Mouse (Mus musculus): ENCODE data around the gene Trip4. TPM values are rescaled to one million over a fixed set of nuclear protein-coding genes. Genes with fewer than 3 reads are reported as not detected.

Trip4 gene
- polyA plus RNA-seq, 1 experiment from 2014 or later, result 37.4 TPM

DNA sequence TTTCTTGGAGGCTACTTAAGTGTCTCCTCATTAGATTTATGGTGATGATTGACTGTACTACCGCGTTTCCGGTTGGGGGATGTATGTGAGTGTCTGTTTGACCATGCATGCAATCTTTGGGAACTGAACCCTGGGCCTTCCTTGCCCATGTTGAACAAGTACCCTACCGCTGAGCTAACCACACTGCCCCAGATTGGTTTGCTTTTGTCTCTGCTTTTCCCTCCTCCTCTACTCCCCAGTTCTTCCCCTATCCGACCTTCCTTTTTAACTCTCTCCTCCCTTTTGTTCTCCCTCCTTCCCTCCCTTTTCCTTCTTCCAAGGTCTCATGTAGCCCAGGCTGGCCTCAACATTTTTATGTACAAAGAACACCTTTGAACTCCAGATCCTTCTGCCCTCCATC lies 17.5 kb downstream of the Trip4 start:
- Histone ChIP-seq H3K9ac (peak overlapping the region; percentile 60), H3K27ac (no peak overlapping the region), H3K27me3 (no peaks in the 10 kb centered on the region), H3K4me1 (peaks cover 14% of the 10 kb centered on the region), H3K36me3 (peaks cover 21% of the 10 kb centered on the region; the same call in 1 of the 2 replicates), H3K4me2 (replicated peaks) (peak overlapping the region; percentile 71), H3K9me3 (replicated peaks) (no peaks in the 10 kb centered on the region), H3K4me3 (peak overlapping the region; percentile 47)
- 6% methylated on average over 5 of the region's 5 CpGs for WGBS
- ATAC-seq (ENCODE audit: low FRiP score), result no peak

DNA sequence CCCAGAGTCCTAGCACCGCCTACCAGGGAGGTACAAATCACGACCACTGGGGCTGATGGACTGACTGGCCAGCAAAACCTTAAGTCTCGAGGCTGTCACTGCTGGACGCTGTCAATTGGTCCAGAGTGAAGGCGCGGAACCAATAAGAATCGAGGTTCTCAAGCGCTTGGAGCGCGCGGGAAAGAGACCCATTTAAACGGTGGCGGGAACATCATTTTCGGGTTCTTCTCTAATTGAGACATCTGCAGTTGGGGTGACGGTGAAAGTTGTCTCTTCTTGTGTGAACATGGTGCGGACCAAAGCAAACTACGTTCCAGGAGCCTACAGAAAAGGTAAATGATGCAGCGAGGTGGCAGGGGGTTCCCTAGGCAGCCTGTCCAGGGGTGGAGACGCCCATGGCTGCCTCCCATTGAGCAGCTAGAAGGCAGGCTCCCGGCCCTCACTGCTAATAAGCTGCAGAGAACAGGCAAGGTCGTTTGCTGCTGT lies 18.4 kb downstream of the Trip4 start, which contains the start of gene Pclaf:
TSS of gene Pclaf (plus strand) at position 95 of the 486 bp plus-strand sequence.
- peaks cover 19% of the 10 kb centered on the region; the same call in 1 of the 2 replicates for H3K36me3 ChIP-seq
- H3K9ac ChIP-seq, result peak within 1 kb of the TSS; percentile 60
- peak within 1 kb of the TSS; percentile 71 for H3K4me2 ChIP-seq (replicated peaks)
- H3K27me3 ChIP-seq, result no peaks in the 10 kb centered on the region
- peaks cover 14% of the 10 kb centered on the region for H3K4me1 ChIP-seq
- H3K27ac ChIP-seq, result no peak within 1 kb of the TSS
- peak within 1 kb of the TSS; percentile 47 for H3K4me3 ChIP-seq
- H3K9me3 ChIP-seq (replicated peaks), result no peaks in the 10 kb centered on the region
- peak; percentile 81 for ATAC-seq (ENCODE audit: low FRiP score)
- WGBS, result under 1% methylated on average over 21 of the region's 21 CpGs

DNA sequence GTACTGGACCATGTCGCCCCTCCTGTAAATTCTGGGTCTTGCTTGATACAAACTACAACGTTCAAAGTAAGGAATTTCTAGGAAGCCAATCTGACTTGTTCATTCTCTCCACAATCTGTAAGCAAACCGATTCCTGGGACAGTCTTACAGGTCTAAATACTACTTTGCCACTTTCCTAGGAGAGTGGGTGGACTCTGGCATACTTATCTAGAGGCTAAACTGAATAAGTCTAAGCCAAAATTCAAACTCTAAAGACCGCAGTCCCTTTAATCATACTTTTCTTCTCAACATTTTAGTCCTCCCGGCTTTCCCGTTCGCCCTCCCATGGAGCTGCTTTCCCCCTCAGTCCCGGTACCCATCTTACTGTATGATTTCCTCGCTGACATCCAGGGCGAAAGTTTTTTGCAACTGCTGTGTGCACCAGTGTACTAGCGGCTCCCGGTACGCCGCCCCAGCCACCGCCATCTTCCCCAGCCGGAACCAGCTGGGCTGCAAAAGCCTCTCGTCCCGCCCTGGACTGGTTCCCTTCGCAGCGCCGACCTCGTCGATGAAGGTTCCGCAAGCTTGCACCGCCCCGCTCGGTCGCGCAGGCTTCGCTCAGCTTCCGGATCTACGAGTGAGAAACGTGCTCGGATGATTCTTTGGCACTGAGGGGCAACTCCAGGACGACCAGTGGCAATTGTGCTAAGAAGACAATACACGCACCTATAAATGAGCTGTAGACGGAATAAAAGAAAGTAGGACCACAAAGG lies 23.9 kb downstream of the Trip4 start:
- peak overlapping the region; percentile 64 for H3K4me2 ChIP-seq (replicated peaks)
- peak overlapping the region; percentile 56 for H3K4me3 ChIP-seq
- peak overlapping the region; percentile 25; the same call in 1 of the 2 replicates for H3K27ac ChIP-seq
- ATAC-seq (ENCODE audit: low FRiP score), result peak; percentile 88
- peaks cover 3% of the 10 kb centered on the region for H3K4me1 ChIP-seq
- no peaks in the 10 kb centered on the region for H3K27me3 ChIP-seq
- H3K9ac ChIP-seq, result peak overlapping the region; percentile 73
- under 1% methylated on average over 37 of the region's 37 CpGs for WGBS
- no peaks in the 10 kb centered on the region for H3K9me3 ChIP-seq (replicated peaks)
- H3K36me3 ChIP-seq, result 0 out of 2 replicates have a peak, but pooled peaks cover 2% of the 10 kb centered on the region

DNA sequence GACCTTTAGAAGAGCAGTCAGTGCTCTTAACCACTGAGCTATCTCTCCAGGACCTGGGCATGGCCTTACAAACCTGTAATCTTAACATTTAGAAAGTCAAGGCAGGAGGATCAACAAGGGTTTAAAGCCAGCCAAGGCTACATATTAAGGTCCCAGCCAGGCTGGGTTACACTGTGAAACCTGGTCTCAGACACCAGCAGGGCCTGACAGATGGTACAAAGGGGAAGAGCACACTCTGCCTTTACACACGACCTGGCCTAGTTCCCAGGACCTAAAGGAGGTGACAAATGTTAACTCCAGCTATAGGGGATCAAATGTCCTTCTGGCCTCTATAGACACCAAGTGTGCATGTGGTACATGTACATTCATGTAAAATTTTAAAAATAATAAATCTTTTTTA lies 48.9 kb downstream of the Trip4 start:
- WGBS, result 31% methylated on average over 1 of the region's 1 CpGs
- H3K36me3 ChIP-seq, result peaks cover 41% of the 10 kb centered on the region
- H3K27me3 ChIP-seq, result no peaks in the 10 kb centered on the region

DNA sequence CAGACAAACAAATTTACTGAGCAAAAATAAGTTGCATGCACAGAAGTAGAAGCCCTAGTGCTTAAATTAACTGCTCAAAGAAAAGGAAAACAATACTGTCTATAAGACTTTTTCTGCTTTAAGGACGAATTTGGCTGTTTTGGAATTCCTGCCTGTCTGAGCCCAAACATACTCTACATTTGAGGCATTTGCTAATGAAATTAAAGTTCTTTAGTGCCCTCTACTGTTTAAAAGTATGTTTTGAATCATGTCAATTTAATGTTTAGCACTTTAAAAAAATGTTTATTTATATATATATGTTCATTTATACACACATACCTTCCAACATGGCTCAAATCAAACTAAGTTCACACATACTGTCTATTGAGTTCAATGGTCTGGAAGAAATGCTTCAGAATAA lies 58.4 kb downstream of the Trip4 start:
- Histone ChIP-seq H3K27me3 (no peaks in the 10 kb centered on the region), H3K27ac (no peak overlapping the region), H3K4me1 (no peaks in the 10 kb centered on the region; the same call in 1 of the 2 replicates), H3K4me2 (replicated peaks) (no peak overlapping the region), H3K36me3 (peaks cover 18% of the 10 kb centered on the region), H3K9ac (no peak overlapping the region), H3K4me3 (no peak overlapping the region), H3K9me3 (replicated peaks) (no peaks in the 10 kb centered on the region)
- 20% methylated on average over 1 of the region's 1 CpGs for WGBS
- ATAC-seq (ENCODE audit: low FRiP score), result no peak

More for the DNA sequence above, 48.9 kb downstream of the Trip4 start:
- Histone ChIP-seq H3K4me3 (no peak overlapping the region), H3K9me3 (replicated peaks) (no peaks in the 10 kb centered on the region), H3K27ac (no peak overlapping the region), H3K4me2 (replicated peaks) (no peak overlapping the region), H3K4me1 (no peaks in the 10 kb centered on the region), H3K9ac (no peak overlapping the region)
- ATAC-seq (ENCODE audit: low FRiP score), result no peak

DNA sequence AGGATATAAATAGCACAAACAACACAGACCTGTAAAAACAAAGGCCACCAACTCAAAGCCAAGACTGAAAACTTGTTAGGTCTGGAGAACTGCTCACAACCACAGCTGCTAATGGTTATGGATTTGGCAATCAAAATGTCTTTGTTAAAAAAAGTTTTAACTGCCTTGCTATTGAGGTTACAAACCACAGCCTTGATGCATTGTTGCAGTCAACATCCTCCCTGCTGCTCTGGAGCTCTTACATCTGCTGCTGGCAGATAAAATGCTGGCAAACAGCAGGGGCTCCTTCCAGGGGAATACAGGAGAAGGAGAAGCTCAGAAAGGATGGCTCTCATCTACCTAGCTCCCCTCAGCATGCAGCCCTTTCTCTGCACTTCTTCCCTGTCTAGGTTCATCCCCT lies 60.4 kb downstream of the Trip4 start:
- H3K27ac ChIP-seq, result no peak overlapping the region
- H3K9ac ChIP-seq, result no peak overlapping the region
- peaks cover 5% of the 10 kb centered on the region; the same call in 1 of the 2 replicates for H3K4me1 ChIP-seq
- H3K36me3 ChIP-seq, result peaks cover 8% of the 10 kb centered on the region; the same call in 1 of the 2 replicates
- no peak for ATAC-seq (ENCODE audit: low FRiP score)
- no peaks in the 10 kb centered on the region for H3K9me3 ChIP-seq (replicated peaks)
- H3K4me2 ChIP-seq (replicated peaks), result no peak overlapping the region
- no peak overlapping the region for H3K4me3 ChIP-seq
- H3K27me3 ChIP-seq, result no peaks in the 10 kb centered on the region

DNA sequence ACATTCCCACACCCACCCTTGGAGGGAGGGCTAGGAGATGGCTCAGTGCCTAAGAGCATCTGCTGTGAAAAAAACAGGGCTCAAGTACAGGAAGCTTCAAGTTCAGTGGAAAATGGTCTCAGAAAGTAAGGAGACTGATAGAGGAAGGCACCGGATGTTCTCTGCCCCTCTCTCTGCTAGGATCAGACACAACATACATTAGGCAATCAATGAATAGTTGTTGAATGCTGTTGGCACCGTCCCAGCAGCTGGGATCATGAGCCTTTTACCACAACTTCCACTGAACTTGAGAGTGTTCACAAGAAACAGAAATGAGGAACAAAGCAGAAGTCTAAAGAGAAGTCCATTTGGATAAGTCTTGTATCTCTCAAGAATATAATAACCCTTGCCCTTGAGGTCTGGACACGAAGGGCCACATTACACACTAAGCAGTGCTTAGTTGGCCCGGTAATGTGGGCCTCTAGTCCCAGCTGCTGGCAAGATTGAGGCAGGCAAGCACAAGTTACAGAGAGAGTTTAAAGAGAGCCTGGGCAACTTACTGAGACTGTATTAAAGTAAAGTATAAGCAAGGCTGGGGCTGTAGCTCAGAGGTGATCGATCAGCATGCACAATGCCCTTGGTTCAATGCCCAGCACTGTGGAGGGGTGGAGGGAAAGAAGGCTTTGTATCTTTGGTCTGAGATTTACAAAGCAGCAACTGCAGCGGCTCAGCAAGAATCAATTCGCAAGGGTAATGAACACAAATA lies 64.0 kb downstream of the Trip4 start:
- no peak for ATAC-seq (ENCODE audit: low FRiP score)
- H3K4me3 ChIP-seq, result no peak overlapping the region
- H3K4me2 ChIP-seq (replicated peaks), result no peak overlapping the region
- 0 out of 2 replicates have a peak overlapping the region, but pooled peaks have one; percentile 32 for H3K9ac ChIP-seq
- peaks cover 5% of the 10 kb centered on the region; the same call in 1 of the 2 replicates for H3K4me1 ChIP-seq
- WGBS, result 58% methylated on average over 7 of the region's 7 CpGs
- no peaks in the 10 kb centered on the region for H3K27me3 ChIP-seq
- no peaks in the 10 kb centered on the region for H3K36me3 ChIP-seq
- peak overlapping the region; percentile 48 for H3K27ac ChIP-seq
- no peaks in the 10 kb centered on the region for H3K9me3 ChIP-seq (replicated peaks)

DNA sequence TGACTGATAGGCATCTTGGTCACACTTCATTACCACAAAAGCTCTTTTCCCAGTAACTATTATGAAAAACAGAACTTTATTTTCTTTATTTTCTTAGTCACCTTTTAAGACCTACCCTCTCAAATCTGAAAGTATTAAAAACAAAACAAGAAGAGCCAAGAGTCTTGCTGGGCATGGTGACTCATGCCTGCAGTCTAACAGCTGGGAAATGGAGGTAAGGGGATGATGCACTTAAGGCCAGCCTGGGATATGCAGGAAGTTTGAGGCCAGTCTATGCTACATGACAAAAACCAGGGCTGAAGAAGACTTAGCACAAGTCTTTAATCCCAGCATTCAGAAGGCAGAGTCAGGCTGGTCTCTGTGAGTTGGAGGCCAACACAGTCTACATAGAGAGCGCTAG lies 68.8 kb downstream of the Trip4 start:
- peaks cover 8% of the 10 kb centered on the region; the same call in 1 of the 2 replicates for H3K36me3 ChIP-seq
- no peak for ATAC-seq (ENCODE audit: low FRiP score)
- peaks cover 7% of the 10 kb centered on the region for H3K4me1 ChIP-seq
- no peaks in the 10 kb centered on the region for H3K9me3 ChIP-seq (replicated peaks)
- H3K27ac ChIP-seq, result no peak overlapping the region
- H3K27me3 ChIP-seq, result no peaks in the 10 kb centered on the region
- no peak overlapping the region for H3K4me3 ChIP-seq
- H3K4me2 ChIP-seq (replicated peaks), result no peak overlapping the region
- no peak overlapping the region for H3K9ac ChIP-seq
- 96% methylated on average over 1 of the region's 1 CpGs for WGBS

DNA sequence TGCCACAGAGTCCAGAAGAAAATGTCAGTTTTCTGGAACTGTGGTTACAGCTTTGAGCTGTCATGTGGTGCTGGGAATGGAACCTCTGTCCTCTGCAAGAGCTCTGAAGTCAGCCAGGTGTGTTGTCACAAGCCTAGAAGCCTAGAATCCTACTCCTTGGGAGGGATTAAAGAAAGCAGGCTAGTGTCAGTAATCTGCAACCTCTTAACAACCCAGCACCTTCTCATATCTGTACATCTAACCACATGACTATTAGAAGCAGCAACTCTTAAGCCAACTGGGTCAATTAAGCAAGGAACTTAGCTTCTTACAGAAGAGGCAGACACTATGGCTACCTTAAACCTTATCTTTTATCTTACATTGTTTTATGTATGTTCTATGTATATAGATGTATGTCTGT lies 71.7 kb downstream of the Trip4 start:
- no peak for ATAC-seq (ENCODE audit: low FRiP score)
- no peaks in the 10 kb centered on the region for H3K9me3 ChIP-seq (replicated peaks)
- no peak overlapping the region for H3K4me2 ChIP-seq (replicated peaks)
- peaks cover 20% of the 10 kb centered on the region for H3K4me1 ChIP-seq
- H3K36me3 ChIP-seq, result peaks cover 8% of the 10 kb centered on the region; the same call in 1 of the 2 replicates
- no peak overlapping the region for H3K27ac ChIP-seq
- no peak overlapping the region for H3K4me3 ChIP-seq
- H3K27me3 ChIP-seq, result no peaks in the 10 kb centered on the region
- H3K9ac ChIP-seq, result no peak overlapping the region

DNA sequence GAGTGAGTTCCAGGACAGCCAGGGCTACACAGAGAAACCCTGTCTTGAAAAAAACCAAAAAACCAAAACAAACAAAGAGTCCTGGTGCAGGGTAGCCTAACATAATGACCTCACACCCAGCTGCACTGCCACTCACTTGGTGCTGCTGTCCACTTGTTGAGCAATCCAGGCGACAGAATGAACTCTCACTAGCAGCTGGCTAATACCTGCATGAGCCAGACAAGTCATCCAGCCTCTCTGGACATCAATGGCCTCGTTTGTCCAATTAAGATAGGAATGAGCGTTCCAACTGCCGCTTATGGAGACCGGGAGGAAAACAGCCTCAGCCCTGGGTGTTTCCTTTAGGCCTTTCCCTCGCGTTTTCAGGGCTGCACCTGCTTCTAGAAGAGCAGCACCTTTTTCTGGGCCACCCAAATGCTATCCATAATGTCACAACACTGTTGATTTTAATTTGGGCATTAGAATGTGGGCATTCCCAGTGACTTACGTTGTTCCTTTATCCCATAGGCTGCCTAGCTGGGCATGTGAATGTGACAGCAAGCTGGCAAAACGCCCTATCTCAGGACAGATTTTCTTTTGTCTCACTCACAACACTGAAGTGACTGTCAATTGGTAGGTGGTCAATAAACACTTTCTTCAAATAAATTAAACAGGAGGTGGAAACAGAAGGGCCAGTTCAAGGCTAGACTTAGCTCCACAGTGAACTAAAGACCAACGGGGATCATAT lies 73.8 kb downstream of the Trip4 start:
- Histone ChIP-seq H3K4me1 (peaks cover 25% of the 10 kb centered on the region), H3K9me3 (replicated peaks) (no peaks in the 10 kb centered on the region), H3K27me3 (no peaks in the 10 kb centered on the region), H3K4me3 (no peak overlapping the region), H3K36me3 (peaks cover 8% of the 10 kb centered on the region; the same call in 1 of the 2 replicates), H3K4me2 (replicated peaks) (no peak overlapping the region), H3K9ac (no peak overlapping the region), H3K27ac (peak overlapping the region; percentile 67; the same call in 1 of the 2 replicates)
- no peak for ATAC-seq (ENCODE audit: low FRiP score)
- WGBS, result 62% methylated on average over 10 of the region's 10 CpGs

DNA sequence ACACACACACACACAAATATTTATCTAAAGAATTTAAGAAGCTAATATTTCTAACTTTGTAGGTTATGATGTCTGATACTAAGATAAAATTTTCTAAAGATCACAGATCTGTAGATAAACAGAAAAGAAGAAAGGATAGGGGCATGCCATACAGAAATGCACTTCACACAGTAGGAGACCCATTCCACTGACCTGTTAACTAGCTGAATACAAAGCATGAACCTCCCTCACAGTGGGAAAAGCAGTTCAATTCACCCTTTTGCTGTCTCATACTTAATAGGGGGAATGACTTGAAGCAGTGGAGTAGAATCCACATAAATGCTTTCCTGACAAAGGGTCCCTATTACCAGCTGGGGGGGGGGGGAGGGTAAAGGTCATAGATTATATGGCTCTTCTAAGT lies 75.0 kb downstream of the Trip4 start:
- Histone ChIP-seq H3K4me2 (replicated peaks) (no peak overlapping the region), H3K27ac (peak overlapping the region; percentile 64; the same call in 1 of the 2 replicates), H3K4me1 (peaks cover 27% of the 10 kb centered on the region), H3K4me3 (no peak overlapping the region), H3K27me3 (no peaks in the 10 kb centered on the region), H3K9me3 (replicated peaks) (no peaks in the 10 kb centered on the region), H3K9ac (no peak overlapping the region), H3K36me3 (peaks cover 8% of the 10 kb centered on the region; the same call in 1 of the 2 replicates)
- no peak for ATAC-seq (ENCODE audit: low FRiP score)

DNA sequence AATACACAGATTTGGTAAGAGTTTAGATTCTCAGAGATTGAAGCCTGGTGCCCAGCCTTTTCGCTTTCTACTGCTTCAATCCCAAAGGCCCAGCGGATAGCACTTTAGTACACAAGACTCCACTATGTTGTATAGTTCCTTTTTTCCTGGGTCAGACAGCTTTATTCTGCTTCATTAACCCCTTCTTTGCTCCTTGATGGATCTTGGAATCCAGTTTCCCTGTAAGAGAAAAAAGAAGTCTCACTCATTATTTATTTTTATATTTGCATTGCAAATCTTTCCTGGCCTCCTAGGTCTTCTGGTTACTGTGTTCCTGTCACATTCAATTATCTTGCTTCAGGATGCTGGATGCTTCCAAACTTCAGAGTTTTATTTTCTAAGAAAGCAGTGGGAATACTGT lies 75.4 kb downstream of the Trip4 start:
- Histone ChIP-seq H3K27me3 (no peaks in the 10 kb centered on the region), H3K4me3 (no peak overlapping the region), H3K36me3 (peaks cover 5% of the 10 kb centered on the region; the same call in 1 of the 2 replicates), H3K9ac (no peak overlapping the region), H3K27ac (0 out of 2 replicates have a peak overlapping the region, but pooled peaks have one; percentile 64), H3K4me1 (peaks cover 32% of the 10 kb centered on the region), H3K9me3 (replicated peaks) (no peaks in the 10 kb centered on the region), H3K4me2 (replicated peaks) (no peak overlapping the region)
- WGBS, result 28% methylated on average over 2 of the region's 2 CpGs
- no peak for ATAC-seq (ENCODE audit: low FRiP score)
